Mouse (Mus musculus) frontal cortex, adult 2 months (tissue): ENCODE data around the gene Olfr1012. TPM values are rescaled to one million over a fixed set of nuclear protein-coding genes. Genes with fewer than 3 reads are reported as not detected.
"Not testable (repeated sequence)": the region's sequence is repeated elsewhere in the genome, so short reads cannot be mapped to it uniquely, and the experiment has no call there.

ENCODE experiments used
- DNase-seq, 2 experiments: peaks; one replicate each; pipeline ENCODE4 v3.0.0; 2022; ENCODE audit warnings: low spot score in 1 of 2; ENCODE audit errors: extremely low spot score in 1 of 2
- polyA plus RNA-seq: library from polyadenylated mRNA; depleted of rRNA; stranded (reverse); fragments of >200 nt; gene quantifications from 2 replicates; pipeline ENCODE4 v1.2.3, GENCODE M21; 2012; rRNA removed

Gene Olfr1012
- polyA plus RNA-seq = not detected in 2 replicates

- no peak for DNase-seq
Observed at GRCm38 (mm10) chr2:85762666-85763065, at the start of gene Olfr1012. Gene Olfr1012 (minus strand): TSS chr2:85762766.

- DNase-seq = no peak
Observed at GRCm38 (mm10) chr2:85804501-85804900, 41.9 kb upstream of the Olfr1012 start.

GRCm38 (mm10) chr2:85802444-85802843 lies 39.9 kb upstream of the Olfr1012 start, which contains the start of gene Olfr1016:
Gene Olfr1016 (minus strand): TSS chr2:85802544.
- DNase-seq = no peak

- no peak for DNase-seq
Observed at GRCm38 (mm10) chr2:85792331-85792730, 29.8 kb upstream of the Olfr1012 start.

GRCm38 (mm10) chr2:85781717-85782116 lies 19.2 kb upstream of the Olfr1012 start, which contains the start of gene Olfr1015:
Gene Olfr1015 (plus strand): TSS chr2:85782017.
- DNase-seq = no peak

- no peak for DNase-seq
Observed at GRCm38 (mm10) chr2:85772413-85772812, 9.8 kb upstream of the Olfr1012 start, which contains the start of gene Olfr1014. Gene Olfr1014 (plus strand): TSS chr2:85772713.

GRCm38 (mm10) chr2:85766798-85767197 lies 4.2 kb upstream of the Olfr1012 start, which contains the start of gene Olfr1013:
Gene Olfr1013 (plus strand): TSS chr2:85767098.
- DNase-seq = no peak

- DNase-seq = no peak
Observed at GRCm38 (mm10) chr2:85753822-85754221, 8.7 kb downstream of the Olfr1012 start.

GRCm38 (mm10) chr2:85725793-85726192 lies 36.8 kb downstream of the Olfr1012 start:
- DNase-seq = peak in 1 of 2 experiments; percentile 62

- DNase-seq = no peak
Observed at GRCm38 (mm10) chr2:85715119-85715518, 47.4 kb downstream of the Olfr1012 start, which contains the start of gene Olfr1009. Gene Olfr1009 (plus strand): TSS chr2:85715419.

- no peak for DNase-seq
Observed at GRCm38 (mm10) chr2:85711159-85711558, 51.4 kb downstream of the Olfr1012 start.

GRCm38 (mm10) chr2:85710680-85711079 lies 51.9 kb downstream of the Olfr1012 start:
- not testable (repeated sequence) for DNase-seq

Other genes with a start within 250 kb of the Olfr1012 start
- gene 4833423E24Rik, start 243.7 kb downstream of the Olfr1012 start, polyA plus RNA-seq = not detected in 2 replicates
- gene Olfr996, start 183.6 kb downstream of the Olfr1012 start, polyA plus RNA-seq = not detected in 2 replicates
- not detected in 2 replicates for gene Olfr998, start 173.8 kb downstream of the Olfr1012 start, polyA plus RNA-seq
- gene Olfr1000, start 150.9 kb downstream of the Olfr1012 start, polyA plus RNA-seq = not detected in 2 replicates
- gene Olfr1002, start 112.1 kb downstream of the Olfr1012 start, polyA plus RNA-seq = not detected in 2 replicates
- not detected in 2 replicates for gene Olfr154, start 98.3 kb downstream of the Olfr1012 start, polyA plus RNA-seq
- not detected in 2 replicates for gene Olfr1006, start 84.0 kb downstream of the Olfr1012 start, polyA plus RNA-seq
- gene Olfr1008, start 73.3 kb downstream of the Olfr1012 start, polyA plus RNA-seq = not detected in 2 replicates
- gene Olfr1009, start 47.3 kb downstream of the Olfr1012 start, polyA plus RNA-seq = 0.06 TPM in 1 of 2 replicates, not detected in the other
- gene Olfr1013, start 4.3 kb upstream of the Olfr1012 start, polyA plus RNA-seq = 0.10 TPM in 1 of 2 replicates, not detected in the other
- not detected in 2 replicates for gene Olfr1014, start 9.9 kb upstream of the Olfr1012 start, polyA plus RNA-seq
- gene Olfr1015, start 19.3 kb upstream of the Olfr1012 start, polyA plus RNA-seq = not detected in 2 replicates
- gene Olfr1016, start 39.8 kb upstream of the Olfr1012 start, polyA plus RNA-seq = not detected in 2 replicates
- gene Olfr1018, start 55.7 kb upstream of the Olfr1012 start, polyA plus RNA-seq = 0.27 TPM in 1 of 2 replicates, not detected in the other
- gene Olfr1019, start 82.7 kb upstream of the Olfr1012 start, polyA plus RNA-seq = 0.06 TPM in 1 of 2 replicates, not detected in the other
- gene Olfr1020, start 84.3 kb upstream of the Olfr1012 start, polyA plus RNA-seq = not detected in 2 replicates
- not detected in 2 replicates for gene Olfr1022, start 105.8 kb upstream of the Olfr1012 start, polyA plus RNA-seq
- gene Olfr1023, start 122.9 kb upstream of the Olfr1012 start, polyA plus RNA-seq = not detected in 2 replicates
- gene Olfr1024, start 142.3 kb upstream of the Olfr1012 start, polyA plus RNA-seq = not detected in 2 replicates
- gene Olfr1025-ps1, start 152.4 kb upstream of the Olfr1012 start, polyA plus RNA-seq = not detected in 2 replicates
- not detected in 2 replicates for gene Olfr1026, start 158.8 kb upstream of the Olfr1012 start, polyA plus RNA-seq
- not detected in 2 replicates for gene Olfr1028, start 187.7 kb upstream of the Olfr1012 start, polyA plus RNA-seq
- 0.08 and 0.11 TPM in 2 replicates for gene Olfr1029, start 211.1 kb upstream of the Olfr1012 start, polyA plus RNA-seq
- gene Olfr1030, start 216.5 kb upstream of the Olfr1012 start, polyA plus RNA-seq = 0.04 TPM in 1 of 2 replicates, not detected in the other
- gene Olfr1031, start 227.5 kb upstream of the Olfr1012 start, polyA plus RNA-seq = not detected in 2 replicates
- not detected in 2 replicates for gene Olfr1032, start 242.8 kb upstream of the Olfr1012 start, polyA plus RNA-seq